Mouse (Mus musculus) liver, embryonic 11.5 days (tissue): ENCODE results near the gene Adcy7. TPM values are rescaled to one million over a fixed set of nuclear protein-coding genes. Genes with fewer than 3 reads are reported as not detected.

ENCODE experiments used
- ATAC-seq: fragments of 200-750 bp; cut with Nextera tagmentation; replicated peaks from 2 replicates; pipeline ENCODE4 v1.8.0; 2017; ENCODE audit warnings: moderate number of reproducible peaks, mild to moderate bottlenecking, moderate TSS enrichment, moderate library complexity; ENCODE audit not compliant: low FRiP score
- DNase-seq: peaks from one replicate; pipeline ENCODE4 v3.0.0-alpha.2; 2017; ENCODE audit warnings: low spot score
- H3K27ac ChIP-seq: fragments of 300-500 bp; sonication (generic); 2 replicates; pipeline ENCODE4 v1.5.1; 2014; ENCODE audit warnings: mild to moderate bottlenecking, low read depth, low read length, control low read depth
- H3K27me3 ChIP-seq: fragments of 300-500 bp; sonication (generic); replicated peaks from 2 replicates; pipeline ENCODE4 v1.6.1; 2014; ENCODE audit warnings: low read length, mixed read lengths; ENCODE audit not compliant: control insufficient read depth, insufficient read depth
- H3K36me3 ChIP-seq: fragments of 300-500 bp; sonication (generic); 2 replicates; pipeline ENCODE4 v1.6.1; 2014; ENCODE audit warnings: mild to moderate bottlenecking, low read length, moderate library complexity, mixed read lengths; ENCODE audit not compliant: control insufficient read depth, insufficient read depth
- H3K4me1 ChIP-seq: fragments of 300-500 bp; sonication (generic); replicated peaks from 2 replicates; pipeline ENCODE4 v1.6.1; 2014; ENCODE audit warnings: low read length, mixed read lengths; ENCODE audit not compliant: control insufficient read depth, insufficient read depth
- H3K4me2 ChIP-seq: fragments of 300-500 bp; sonication (generic); 2 replicates; pipeline ENCODE4 v1.6.1; 2014; ENCODE audit warnings: mild to moderate bottlenecking, control low read depth, moderate library complexity
- H3K4me3 ChIP-seq: fragments of 300-500 bp; sonication (generic); 2 replicates; pipeline ENCODE4 v1.5.1; 2014; ENCODE audit warnings: low read depth, low read length, control low read depth
- H3K9ac ChIP-seq: fragments of 300-500 bp; sonication (generic); 2 replicates; pipeline ENCODE4 v1.6.1; 2014; ENCODE audit warnings: low read depth, low read length, control low read depth
- H3K9me3 ChIP-seq: fragments of 300-500 bp; sonication (generic); 2 replicates; pipeline ENCODE4 v1.6.1; 2016; ENCODE audit warnings: low read length, inconsistent platforms, mixed read lengths; ENCODE audit not compliant: control insufficient read depth
- WGBS: fragments of 180-500 bp; shearing (Covaris S2); extraction: QIAGEN DNeasy Blood & Tissue Kit; methylation state at CpG from one replicate; pipeline ENCODE4 v1.1.7; 2014; 5-methylcytosine and 5-hydroxymethylcytosine counted together
- polyA plus RNA-seq: library from polyadenylated mRNA; unstranded; fragments of >200 nt; fragmentation: Nextera tagmentation; extraction: Ambion mirVana; gene quantifications from 2 replicates; pipeline ENCODE4 v1.2.1, GENCODE M21; 2014

Gene Adcy7
- polyA plus RNA-seq, 1 experiment from 2014 or later = 49.7 TPM

DNA sequence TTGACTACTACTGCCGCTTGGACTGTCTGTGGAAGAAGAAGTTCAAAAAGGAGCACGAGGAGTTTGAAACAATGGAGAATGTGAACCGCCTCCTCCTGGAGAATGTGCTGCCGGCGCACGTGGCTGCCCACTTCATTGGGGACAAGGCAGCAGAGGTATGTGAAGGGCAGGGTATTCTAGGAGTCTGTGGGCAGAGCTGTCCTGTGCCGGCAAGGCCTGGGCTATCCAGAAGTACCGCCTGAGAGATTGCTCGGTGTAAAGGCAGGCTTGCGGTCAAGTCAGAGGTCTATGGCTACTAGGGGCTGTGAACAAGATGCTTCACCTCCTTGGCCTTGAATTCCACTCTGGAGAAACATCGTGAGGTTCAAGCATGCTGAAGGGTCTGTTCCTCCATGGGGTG is 52.6 kb downstream of the Adcy7 start:
- Histone ChIP-seq H3K4me1 (no peaks in the 10 kb centered on the region), H3K4me3 (no peak overlapping the region), H3K9me3 (no peaks in the 10 kb centered on the region), H3K4me2 (no peak overlapping the region), H3K36me3 (peaks cover 53% of the 10 kb centered on the region), H3K9ac (no peak overlapping the region), H3K27me3 (no peaks in the 10 kb centered on the region), H3K27ac (no peak overlapping the region)
- WGBS = 84% methylated on average over 11 of the region's 11 CpGs
- ATAC-seq (no peak), DNase-seq (peak; percentile 28)

DNA sequence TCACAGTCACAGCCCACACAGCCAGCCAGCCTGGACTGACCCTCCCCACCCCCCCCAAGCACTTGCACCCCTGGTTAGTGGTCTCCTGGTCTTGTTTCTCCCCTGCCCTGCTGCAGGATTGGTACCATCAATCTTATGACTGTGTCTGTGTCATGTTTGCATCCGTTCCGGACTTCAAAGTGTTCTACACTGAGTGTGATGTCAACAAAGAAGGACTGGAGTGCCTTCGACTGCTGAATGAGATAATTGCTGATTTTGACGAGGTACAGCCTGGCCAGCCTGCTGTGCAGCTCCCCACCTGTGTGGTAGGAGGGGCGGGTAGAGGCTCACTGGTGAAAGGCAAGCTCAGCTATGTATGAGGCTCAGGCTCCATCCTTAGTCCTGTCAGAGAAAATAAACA is 53.0 kb downstream of the Adcy7 start:
- Histone ChIP-seq H3K27ac (no peak overlapping the region), H3K4me1 (no peaks in the 10 kb centered on the region), H3K4me2 (no peak overlapping the region), H3K36me3 (peaks cover 50% of the 10 kb centered on the region), H3K4me3 (no peak overlapping the region), H3K27me3 (no peaks in the 10 kb centered on the region), H3K9me3 (no peaks in the 10 kb centered on the region), H3K9ac (no peak overlapping the region)
- ATAC-seq (no peak), DNase-seq (peak; percentile 30)
- WGBS = 44% methylated on average over 5 of the region's 5 CpGs

DNA sequence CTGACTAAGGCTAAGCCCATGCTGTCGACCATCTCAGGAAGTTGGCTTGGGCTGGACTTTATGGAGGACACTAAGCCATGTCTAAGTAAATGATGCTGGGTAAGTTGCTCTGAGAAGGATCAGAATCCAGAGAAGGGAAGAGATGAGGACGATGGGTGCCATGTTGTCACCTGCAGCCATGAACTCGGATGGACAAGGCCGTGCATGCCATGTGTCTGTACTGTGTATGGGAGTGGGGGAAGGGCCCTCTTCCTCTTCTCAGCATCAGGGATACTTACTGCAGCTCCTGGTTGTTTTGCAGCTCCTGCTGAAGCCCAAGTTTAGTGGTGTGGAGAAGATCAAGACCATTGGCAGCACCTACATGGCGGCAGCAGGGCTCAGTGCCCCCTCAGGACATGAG is 53.6 kb downstream of the Adcy7 start:
- no peaks in the 10 kb centered on the region for H3K27me3 ChIP-seq
- no peak for DNase-seq
- no peak overlapping the region for H3K27ac ChIP-seq
- H3K4me1 ChIP-seq = no peaks in the 10 kb centered on the region
- H3K9ac ChIP-seq = no peak overlapping the region
- no peak overlapping the region for H3K4me3 ChIP-seq
- ATAC-seq = no peak
- H3K4me2 ChIP-seq = no peak overlapping the region
- peaks cover 50% of the 10 kb centered on the region for H3K36me3 ChIP-seq
- H3K9me3 ChIP-seq = no peaks in the 10 kb centered on the region
- 78% methylated on average over 5 of the region's 5 CpGs for WGBS

DNA sequence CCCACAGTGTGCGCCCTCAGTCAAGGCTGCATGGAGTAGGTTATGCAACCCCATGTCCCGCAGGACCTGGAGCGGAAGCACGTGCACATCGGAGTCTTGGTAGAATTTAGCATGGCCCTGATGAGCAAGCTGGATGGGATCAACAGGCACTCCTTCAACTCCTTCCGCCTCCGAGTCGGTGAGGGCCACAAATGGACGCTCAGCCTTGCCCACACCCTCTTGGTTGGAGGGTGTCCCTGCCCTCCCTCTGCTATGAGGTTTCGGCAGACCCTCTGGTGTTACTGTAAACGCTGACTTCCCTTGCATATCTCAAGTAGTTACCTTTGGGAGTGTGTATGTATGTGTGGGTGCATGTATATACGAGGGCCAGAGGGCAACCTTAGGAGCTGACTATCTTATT is 54.1 kb downstream of the Adcy7 start:
- Histone ChIP-seq H3K27me3 (no peaks in the 10 kb centered on the region), H3K9ac (no peak overlapping the region), H3K9me3 (no peaks in the 10 kb centered on the region), H3K36me3 (peaks cover 50% of the 10 kb centered on the region), H3K27ac (no peak overlapping the region; the same call in 1 of the 2 replicates), H3K4me1 (no peaks in the 10 kb centered on the region), H3K4me2 (no peak overlapping the region), H3K4me3 (no peak overlapping the region)
- peak; percentile 32 for DNase-seq
- WGBS = 93% methylated on average over 12 of the region's 12 CpGs
- no peak for ATAC-seq

DNA sequence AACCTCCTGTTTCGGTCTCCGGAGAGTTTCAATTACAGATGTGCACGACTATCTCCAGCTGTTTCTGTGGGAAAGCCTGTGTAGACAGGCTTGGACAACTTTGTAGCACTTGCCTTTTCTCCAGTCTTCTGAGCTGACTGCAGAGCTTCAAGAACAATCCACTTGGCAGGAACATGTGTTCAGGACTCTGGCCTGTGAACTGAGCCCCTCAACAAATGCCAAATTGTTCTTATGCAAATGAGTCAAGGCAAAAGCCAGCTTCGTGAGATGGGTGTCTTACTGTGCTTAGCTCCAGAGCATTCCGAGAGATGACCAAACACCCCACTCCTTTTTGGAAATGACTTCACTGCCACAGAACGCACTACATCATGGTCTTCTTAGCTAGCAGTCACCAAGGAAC is 56.5 kb downstream of the Adcy7 start:
- no peak for ATAC-seq

DNA sequence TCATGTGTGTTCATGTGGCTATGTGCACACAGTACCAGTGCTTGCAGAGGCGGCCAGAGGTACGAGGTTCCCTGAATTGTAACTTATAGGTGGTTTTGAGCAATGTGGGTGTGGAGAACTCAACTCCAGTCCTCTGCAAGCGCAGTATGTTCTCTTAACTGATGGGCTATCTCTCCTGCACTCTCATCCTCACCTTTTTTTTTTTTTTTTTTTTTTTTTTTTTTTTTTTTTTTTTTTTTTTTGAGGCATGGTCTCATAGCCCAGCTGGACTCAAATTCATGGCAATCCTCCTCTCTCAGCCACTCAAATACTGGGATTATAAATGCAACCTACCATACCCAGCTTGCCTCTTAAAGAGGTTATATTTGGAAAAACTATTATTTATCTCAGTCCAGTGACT is 58.6 kb downstream of the Adcy7 start:
- DNase-seq (no peak), ATAC-seq (no peak)
- Histone ChIP-seq H3K27ac (no peak overlapping the region), H3K4me3 (no peak overlapping the region), H3K4me2 (no peak overlapping the region), H3K9ac (no peak overlapping the region), H3K27me3 (no peaks in the 10 kb centered on the region), H3K36me3 (peaks cover 42% of the 10 kb centered on the region), H3K9me3 (no peaks in the 10 kb centered on the region), H3K4me1 (peaks cover 7% of the 10 kb centered on the region)
- WGBS = 83% methylated on average over 3 of the region's 3 CpGs

More for the DNA sequence above, 56.5 kb downstream of the Adcy7 start:
- no peak overlapping the region for H3K9ac ChIP-seq
- H3K27ac ChIP-seq = no peak overlapping the region
- 91% methylated on average over 6 of the region's 6 CpGs for WGBS
- no peaks in the 10 kb centered on the region for H3K27me3 ChIP-seq
- H3K4me3 ChIP-seq = no peak overlapping the region
- H3K36me3 ChIP-seq = peaks cover 50% of the 10 kb centered on the region
- peak; percentile 25 for DNase-seq
- H3K4me2 ChIP-seq = no peak overlapping the region
- no peaks in the 10 kb centered on the region for H3K9me3 ChIP-seq
- no peaks in the 10 kb centered on the region for H3K4me1 ChIP-seq

DNA sequence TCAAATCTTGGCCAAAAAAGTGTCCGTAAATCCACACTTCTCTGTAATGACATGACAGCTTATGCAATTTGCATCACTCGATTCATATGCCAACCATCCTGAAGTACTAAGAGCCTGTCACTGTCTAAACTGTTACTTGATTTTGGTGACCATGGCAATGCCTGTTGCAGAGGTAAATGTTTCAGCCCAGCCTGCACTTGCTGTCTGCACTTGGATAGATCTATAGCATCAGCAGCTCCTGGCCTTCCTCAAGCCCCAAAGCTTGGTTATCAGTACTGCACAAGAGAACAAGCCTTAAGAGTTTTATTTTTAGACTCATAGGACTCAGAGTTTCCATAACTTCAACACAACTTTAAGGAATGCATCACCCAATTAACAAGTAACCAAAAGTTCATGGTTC is 62.2 kb downstream of the Adcy7 start:
- no peaks in the 10 kb centered on the region for H3K27me3 ChIP-seq
- ATAC-seq = peak; percentile 61; the same call in 1 of the 2 replicates
- no peak overlapping the region for H3K9ac ChIP-seq
- H3K36me3 ChIP-seq = peaks cover 20% of the 10 kb centered on the region
- 89% methylated on average over 2 of the region's 2 CpGs for WGBS
- peak overlapping the region; percentile 43 for H3K4me2 ChIP-seq
- no peak for DNase-seq
- peaks cover 10% of the 10 kb centered on the region for H3K4me1 ChIP-seq
- H3K4me3 ChIP-seq = no peak overlapping the region
- H3K9me3 ChIP-seq = no peaks in the 10 kb centered on the region
- H3K27ac ChIP-seq = peak overlapping the region; percentile 77

DNA sequence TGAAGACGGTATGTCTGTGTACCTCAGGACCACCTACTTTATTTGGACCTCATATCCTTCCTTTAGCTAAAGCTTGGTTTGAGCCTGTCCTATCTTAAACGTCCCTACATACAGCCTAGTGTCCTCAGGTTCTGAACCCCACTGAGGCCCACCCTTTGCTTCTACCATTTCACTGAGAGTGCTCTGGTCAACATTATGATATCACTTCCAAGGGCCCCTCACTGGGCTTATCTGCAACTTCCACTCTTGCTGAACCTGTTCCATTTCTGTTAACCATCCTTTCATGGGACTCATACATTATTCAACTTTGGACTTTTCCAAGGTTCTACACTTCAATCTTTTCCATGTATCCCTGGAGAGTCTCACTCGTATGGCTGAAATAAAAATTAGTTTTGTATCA is 62.8 kb downstream of the Adcy7 start:
- DNase-seq (no peak), ATAC-seq (peak; percentile 90)
- Histone ChIP-seq H3K27ac (peak overlapping the region; percentile 77), H3K4me2 (peak overlapping the region; percentile 43), H3K36me3 (peaks cover 21% of the 10 kb centered on the region), H3K27me3 (no peaks in the 10 kb centered on the region), H3K4me3 (no peak overlapping the region), H3K9ac (no peak overlapping the region), H3K9me3 (no peaks in the 10 kb centered on the region), H3K4me1 (peaks cover 10% of the 10 kb centered on the region)
- WGBS = 50% methylated on average over 3 of the region's 3 CpGs

DNA sequence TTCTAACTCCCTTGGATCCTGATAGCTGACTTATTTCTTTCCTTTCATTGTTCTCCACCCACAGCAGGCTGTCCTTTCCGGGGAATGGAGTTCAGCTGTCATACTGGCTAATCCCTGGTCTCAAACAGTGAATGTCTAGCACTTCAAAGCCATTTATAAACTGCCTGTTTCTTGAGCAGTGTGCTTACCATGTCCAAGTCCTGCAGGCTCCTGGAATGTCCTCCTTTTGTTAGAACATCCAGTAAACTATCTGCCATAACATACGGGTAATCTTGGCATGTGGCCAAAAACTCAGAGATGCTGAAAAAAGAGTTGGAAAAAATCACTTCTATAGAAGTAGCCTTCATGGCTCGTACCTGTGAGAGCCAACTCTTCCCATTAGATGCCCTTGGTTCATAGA is 67.0 kb downstream of the Adcy7 start:
- DNase-seq = no peak
- Histone ChIP-seq H3K9me3 (no peaks in the 10 kb centered on the region), H3K36me3 (peaks cover 32% of the 10 kb centered on the region), H3K27me3 (no peaks in the 10 kb centered on the region), H3K4me3 (no peak overlapping the region), H3K9ac (no peak overlapping the region), H3K27ac (no peak overlapping the region), H3K4me2 (no peak overlapping the region), H3K4me1 (peaks cover 7% of the 10 kb centered on the region)
- WGBS = 85% methylated on average over 3 of the region's 3 CpGs
- no peak for ATAC-seq
